Mouse (Mus musculus) limb, embryonic 11.5 days (tissue): ENCODE results near the gene Chaf1a. TPM values are rescaled to one million over a fixed set of nuclear protein-coding genes. Genes with fewer than 3 reads are reported as not detected.
A peak's percentile ranks its signal among the peaks of the same experiment; 100 is the strongest.

Source experiments
- ATAC-seq: fragments of 200-750 bp; cut with Nextera tagmentation; 2 replicates; pipeline ENCODE4 v1.8.0; 2017; ENCODE audit warnings: low read depth; ENCODE audit not compliant: insufficient number of reproducible peaks, low FRiP score, low TSS enrichment
- DNase-seq: peaks from one replicate; pipeline ENCODE4 v3.0.0-alpha.2; 2015; ENCODE audit warnings: low spot score
- H3K27ac ChIP-seq: fragments of 300-500 bp; sonication (generic); replicated peaks from 2 replicates; pipeline ENCODE4 v1.5.1; 2014; ENCODE audit warnings: low read depth, mild to moderate bottlenecking, low read length
- H3K27me3 ChIP-seq: fragments of 300-500 bp; sonication (generic); 2 replicates; pipeline ENCODE4 v1.6.1; 2014; ENCODE audit warnings: mild to moderate bottlenecking, low read length, mixed read lengths; ENCODE audit not compliant: control insufficient read depth, insufficient read depth
- H3K36me3 ChIP-seq: fragments of 300-500 bp; sonication (generic); 2 replicates; pipeline ENCODE4 v1.6.1; 2014; ENCODE audit warnings: mild to moderate bottlenecking, low read length, moderate library complexity, mixed read lengths; ENCODE audit not compliant: control insufficient read depth, insufficient read depth
- H3K4me1 ChIP-seq: fragments of 300-500 bp; sonication (generic); 2 replicates; pipeline ENCODE4 v1.6.1; 2014; ENCODE audit warnings: low read length, mixed read lengths; ENCODE audit not compliant: control insufficient read depth, insufficient read depth
- H3K4me2 ChIP-seq: fragments of 300-500 bp; sonication (generic); 2 replicates; pipeline ENCODE4 v1.6.1; 2014; ENCODE audit warnings: low read depth, mild to moderate bottlenecking, moderate library complexity; ENCODE audit not compliant: severe bottlenecking
- H3K4me3 ChIP-seq: fragments of 300-500 bp; sonication (generic); 2 replicates; pipeline ENCODE4 v1.5.1; 2014; ENCODE audit warnings: low read depth, low read length
- H3K9ac ChIP-seq: fragments of 300-500 bp; sonication (generic); 2 replicates; pipeline ENCODE4 v1.6.1; 2014; ENCODE audit warnings: mild to moderate bottlenecking, low read length
- H3K9me3 ChIP-seq: fragments of 300-500 bp; sonication (generic); 2 replicates; pipeline ENCODE4 v1.6.1; 2016; ENCODE audit warnings: low read length; ENCODE audit not compliant: control insufficient read depth
- whole genome bisulfite sequencing: fragments of 180-500 bp; shearing (Covaris S2); extraction: QIAGEN DNeasy Blood & Tissue Kit; methylation state at CpG from one replicate; pipeline ENCODE4 v1.1.7; 2014; 5-methylcytosine and 5-hydroxymethylcytosine counted together
- polyA plus RNA-seq: library from polyadenylated mRNA; unstranded; fragments of >200 nt; fragmentation: Nextera tagmentation; extraction: Ambion mirVana; gene quantifications from 2 replicates; pipeline ENCODE4 v1.2.1, GENCODE M21; 2014

Gene Chaf1a
- polyA plus RNA-seq, result 32.7 and 37.4 TPM in 2 replicates

DNA sequence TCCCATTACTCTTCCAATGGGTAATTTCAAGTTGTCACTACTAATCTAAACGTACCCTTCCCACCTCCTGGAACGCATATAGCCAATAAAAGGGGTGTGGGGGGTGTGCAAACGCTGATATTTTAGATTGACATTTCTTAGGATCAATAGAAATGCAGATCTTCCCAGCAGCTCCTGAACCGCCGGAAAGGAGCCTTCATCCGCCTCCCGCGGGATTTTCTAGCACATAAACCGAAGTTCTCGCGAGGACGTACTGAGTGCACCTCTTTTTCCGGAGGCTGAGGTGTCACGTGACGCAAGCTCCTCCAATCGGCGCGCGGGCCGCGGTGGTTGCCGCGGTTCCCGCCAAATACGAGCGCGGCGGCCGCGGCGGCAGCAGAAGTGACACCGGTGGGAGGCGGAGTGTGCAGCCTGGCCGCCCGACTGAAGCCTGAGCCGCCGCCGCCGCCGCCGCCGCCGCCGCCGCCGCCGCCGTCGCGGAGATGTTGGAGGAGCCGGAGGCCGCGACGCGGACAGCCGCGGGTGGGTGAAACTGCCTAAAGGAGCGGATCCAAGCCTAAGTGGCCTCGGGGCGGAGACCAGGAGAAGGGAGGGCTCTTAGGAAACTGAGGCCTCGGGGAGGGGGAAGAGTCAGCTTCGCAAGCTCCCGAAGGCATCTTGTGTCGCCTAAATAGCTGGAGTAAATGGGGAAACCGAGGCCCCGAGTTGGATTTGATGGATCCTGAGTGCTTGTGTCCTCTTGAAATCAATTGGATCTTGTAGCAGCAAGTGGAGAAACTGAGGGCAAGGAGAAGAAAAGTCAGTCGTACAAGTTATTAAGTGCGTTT lies at the start of gene Chaf1a:
Gene Chaf1a, plus strand, starts transcription at position 410 of the 827 bp plus-strand sequence.
- peaks cover 4% of the 10 kb centered on the region; the same call in 1 of the 2 replicates for H3K4me1 ChIP-seq
- no peaks in the 10 kb centered on the region for H3K27me3 ChIP-seq
- under 1% methylated on average over 67 of the region's 68 CpGs for WGBS
- DNase-seq (peak; percentile 96), ATAC-seq (peak; percentile 75)
- H3K36me3 ChIP-seq, result peaks cover 3% of the 10 kb centered on the region; the same call in 1 of the 2 replicates
- no peaks in the 10 kb centered on the region for H3K9me3 ChIP-seq
- peak within 1 kb of the TSS; percentile 92 for H3K9ac ChIP-seq
- peak within 1 kb of the TSS; percentile 86 for H3K4me3 ChIP-seq
- H3K4me2 ChIP-seq, result peak within 1 kb of the TSS; percentile 87
- H3K27ac ChIP-seq, result peak within 1 kb of the TSS; percentile 79

GRCm38 (mm10) chr17:55996007-55996406 lies 44.2 kb upstream of the Chaf1a start:
- WGBS, result 90% methylated on average over 15 of the region's 15 CpGs
- no peak for DNase-seq
- no peak for ATAC-seq

DNA sequence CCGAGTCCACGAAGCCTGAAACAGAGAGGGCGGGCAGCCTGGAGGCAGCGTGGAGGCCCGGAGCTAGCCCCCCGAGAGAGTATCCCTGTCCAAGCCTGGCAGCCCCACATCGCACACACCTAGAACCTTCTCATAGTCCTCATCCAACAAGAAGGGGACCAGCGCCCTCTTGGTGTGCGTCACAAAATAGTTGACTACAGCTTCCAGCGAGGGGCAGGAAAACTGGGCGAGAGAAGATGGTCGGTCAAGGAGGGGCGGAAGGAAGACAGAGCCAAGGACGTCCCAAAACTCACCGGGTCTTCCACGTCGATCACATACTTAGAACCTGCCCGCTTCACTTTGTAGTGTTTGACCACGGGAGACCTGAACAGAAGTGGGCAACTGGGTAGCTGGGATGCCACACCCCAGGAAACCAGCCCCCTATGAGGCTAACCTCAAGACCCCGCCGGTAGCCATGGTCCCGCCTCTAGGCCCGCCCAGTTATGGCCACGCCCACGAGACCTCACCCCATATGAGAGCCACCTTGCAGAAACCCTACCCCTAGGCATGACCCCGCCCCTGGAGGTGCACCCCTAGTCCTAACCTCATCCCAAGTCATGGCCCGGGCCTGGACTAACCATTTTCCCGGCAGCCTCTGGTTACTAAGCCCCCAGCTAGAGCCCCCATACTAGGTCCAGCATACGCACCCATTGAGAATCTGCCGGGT lies 40.3 kb upstream of the Chaf1a start:
- ATAC-seq (peak; percentile 49; the same call in 1 of the 2 replicates), DNase-seq (peak; percentile 49)
- no peak overlapping the region for H3K27ac ChIP-seq

More at GRCm38 (mm10) chr17:55996007-55996406, 44.2 kb upstream of the Chaf1a start:
- Histone ChIP-seq H3K36me3 (0 out of 2 replicates have a peak, but pooled peaks cover 2% of the 10 kb centered on the region), H3K4me2 (no peak overlapping the region), H3K4me1 (no peaks in the 10 kb centered on the region), H3K9me3 (no peaks in the 10 kb centered on the region), H3K27me3 (peaks cover 6% of the 10 kb centered on the region; the same call in 1 of the 2 replicates), H3K4me3 (no peak overlapping the region), H3K9ac (no peak overlapping the region), H3K27ac (no peak overlapping the region)

GRCm38 (mm10) chr17:56003000-56003399 lies 37.2 kb upstream of the Chaf1a start:
- Histone ChIP-seq H3K4me2 (no peak overlapping the region), H3K9ac (no peak overlapping the region), H3K27me3 (peaks cover 9% of the 10 kb centered on the region; the same call in 1 of the 2 replicates), H3K36me3 (no peaks in the 10 kb centered on the region), H3K27ac (no peak overlapping the region), H3K4me1 (peaks cover 9% of the 10 kb centered on the region; the same call in 1 of the 2 replicates), H3K4me3 (no peak overlapping the region), H3K9me3 (peaks cover 3% of the 10 kb centered on the region; the same call in 1 of the 2 replicates)
- WGBS, result 85% methylated on average over 3 of the region's 3 CpGs
- DNase-seq (no peak), ATAC-seq (no peak)

More for the DNA sequence above, 40.3 kb upstream of the Chaf1a start:
- Histone ChIP-seq H3K4me2 (peak overlapping the region; percentile 32), H3K36me3 (0 out of 2 replicates have a peak, but pooled peaks cover 2% of the 10 kb centered on the region), H3K9ac (0 out of 2 replicates have a peak overlapping the region, but pooled peaks have one; percentile 17), H3K4me1 (no peaks in the 10 kb centered on the region), H3K9me3 (no peaks in the 10 kb centered on the region), H3K27me3 (peaks cover 6% of the 10 kb centered on the region; the same call in 1 of the 2 replicates), H3K4me3 (peak overlapping the region; percentile 16; the same call in 1 of the 2 replicates)
- 5% methylated on average over 30 of the region's 30 CpGs for WGBS

- H3K9ac ChIP-seq, result no peak within 1 kb of the TSS
These were observed 34.7 kb upstream of the Chaf1a start, which contains the start of the genes Stap2 and Mpnd for GRCm38 (mm10) chr17:56005415-56006061. Gene Stap2, minus strand, starts transcription at chr17:56005584. Gene Mpnd, plus strand, starts transcription at chr17:56005711.

DNA sequence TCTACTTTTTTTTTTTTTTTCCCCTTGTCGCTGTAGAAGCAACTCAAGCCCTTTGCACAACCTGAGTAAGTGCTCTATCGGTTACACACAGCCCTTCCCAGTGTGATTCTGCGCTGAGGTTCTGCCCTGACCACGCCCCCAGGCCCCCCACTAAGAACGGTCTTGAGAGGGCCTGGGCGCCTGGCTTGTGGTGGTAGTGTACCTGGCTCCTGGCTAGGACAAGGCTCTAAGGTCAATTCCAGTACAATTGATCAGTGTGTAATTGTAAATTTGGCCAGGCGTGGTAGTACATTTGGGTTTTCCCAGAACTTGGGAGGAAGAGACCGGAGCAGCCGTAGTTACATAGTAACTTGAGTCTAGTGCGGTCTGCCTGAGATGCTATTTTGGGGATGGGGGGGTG lies 33.3 kb upstream of the Chaf1a start:
- H3K27me3 ChIP-seq, result peaks cover 3% of the 10 kb centered on the region; the same call in 1 of the 2 replicates
- peaks cover 18% of the 10 kb centered on the region for H3K4me1 ChIP-seq
- H3K9ac ChIP-seq, result no peak overlapping the region
- no peak overlapping the region for H3K4me2 ChIP-seq
- DNase-seq (no peak), ATAC-seq (no peak)
- H3K4me3 ChIP-seq, result no peak overlapping the region
- no peak overlapping the region; the same call in 1 of the 2 replicates for H3K27ac ChIP-seq
- peaks cover 3% of the 10 kb centered on the region for H3K9me3 ChIP-seq
- peaks cover 4% of the 10 kb centered on the region; the same call in 1 of the 2 replicates for H3K36me3 ChIP-seq
- WGBS, result 49% methylated on average over 10 of the region's 10 CpGs

More at GRCm38 (mm10) chr17:56005415-56006061, 34.7 kb upstream of the Chaf1a start, which contains the start of the genes Stap2 and Mpnd:
- no peak within 1 kb of the TSS for H3K4me3 ChIP-seq
- no peaks in the 10 kb centered on the region for H3K36me3 ChIP-seq
- ATAC-seq, result no peak
- peaks cover 6% of the 10 kb centered on the region; the same call in 1 of the 2 replicates for H3K27me3 ChIP-seq
- 45% methylated on average over 13 of the region's 13 CpGs for WGBS
- H3K9me3 ChIP-seq, result peaks cover 3% of the 10 kb centered on the region
- peak; percentile 63 for DNase-seq
- H3K27ac ChIP-seq, result 0 out of 2 replicates have a peak within 1 kb of the TSS, but pooled peaks have one; percentile 26
- H3K4me1 ChIP-seq, result peaks cover 18% of the 10 kb centered on the region
- peak within 1 kb of the TSS; percentile 7; the same call in 1 of the 2 replicates for H3K4me2 ChIP-seq

- 33% methylated on average over 13 of the region's 14 CpGs for WGBS
- ATAC-seq (no peak; the same call in none of the 2 replicates), DNase-seq (peak; percentile 43)
- Histone ChIP-seq H3K27me3 (peaks cover 3% of the 10 kb centered on the region; the same call in 1 of the 2 replicates), H3K4me1 (peaks cover 18% of the 10 kb centered on the region), H3K9ac (peak overlapping the region; percentile 50; the same call in 1 of the 2 replicates), H3K9me3 (peaks cover 3% of the 10 kb centered on the region), H3K4me2 (peak overlapping the region; percentile 99), H3K27ac (peak overlapping the region; percentile 45; the same call in 1 of the 2 replicates), H3K4me3 (peak overlapping the region; percentile 72), H3K36me3 (peaks cover 6% of the 10 kb centered on the region; the same call in 1 of the 2 replicates)
These were observed 32.5 kb upstream of the Chaf1a start for GRCm38 (mm10) chr17:56007444-56008355.
